Comparison of ENCODE assay signal across 22 mouse cellular contexts in the genomic region with DNA sequence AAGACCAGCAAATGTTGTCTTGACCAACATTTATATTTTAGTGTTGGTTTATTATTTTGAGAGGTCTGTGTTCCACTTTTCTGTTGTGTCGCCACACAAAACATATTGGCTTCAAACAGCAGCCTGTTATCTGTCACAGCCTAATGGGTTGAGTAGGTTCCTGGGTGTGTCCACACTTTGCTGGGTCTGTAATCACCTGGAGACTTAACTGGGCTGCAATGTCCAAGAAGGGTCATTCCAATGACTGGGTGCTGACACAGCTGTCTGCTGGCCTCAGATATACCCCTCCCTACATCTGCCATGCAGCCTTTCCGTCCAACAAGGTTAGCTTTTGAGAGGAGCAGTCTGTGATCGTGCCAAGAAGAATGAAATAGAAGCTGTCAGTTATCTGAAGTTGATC.
"Had no signal": no experiment of that assay in that cellular context is flagged by ENCODE, and none has a peak within 500 bp of the region (broad histone marks: within the 10 kb centered on the region; RNA-seq: fewer than 3 reads in every experiment).

No protein-coding gene starts in this region.

- ATAC-seq: intestine, embryonic 15.5 days had no signal

- H3K27me3 ChIP-seq: intestine, embryonic 15.5 days; kidney, embryonic 15.5 days; limb, embryonic 12.5 days; limb, embryonic 15.5 days; liver, embryonic 15.5 days; neural tube, embryonic 12.5 days; neural tube, embryonic 15.5 days had no signal

- DNase-seq: kidney, adult 11 months; kidney, postnatal 10 days; kidney, postnatal 36 days; left cerebral cortex, postnatal 4 days; lung, adult 2 months; lung, postnatal 14 days; lung, postnatal 4 days; midbrain, embryonic 14.5 days; right cerebral cortex, adult 18-20 months; right cerebral cortex, postnatal 14 days; right cerebral cortex, postnatal 4 days; thymus, adult 2 months; thymus, postnatal 14 days; thymus, postnatal 4 days had no signal

- H3K36me3 ChIP-seq: intestine, embryonic 15.5 days; kidney, embryonic 15.5 days; limb, embryonic 12.5 days; limb, embryonic 15.5 days; liver, embryonic 15.5 days; midbrain, embryonic 10.5 days; neural tube, embryonic 12.5 days; neural tube, embryonic 15.5 days had no signal

- H3K9me3 ChIP-seq: intestine, embryonic 15.5 days; kidney, embryonic 15.5 days; limb, embryonic 12.5 days; limb, embryonic 15.5 days; liver, embryonic 15.5 days; midbrain, embryonic 10.5 days; neural tube, embryonic 12.5 days; neural tube, embryonic 15.5 days had no signal

- H3K4me2 ChIP-seq: intestine, embryonic 15.5 days; kidney, embryonic 15.5 days; limb, embryonic 12.5 days; limb, embryonic 15.5 days; liver, embryonic 15.5 days; neural tube, embryonic 12.5 days; neural tube, embryonic 15.5 days had no signal

- H3K9ac ChIP-seq: intestine, embryonic 15.5 days; kidney, embryonic 15.5 days; limb, embryonic 12.5 days; limb, embryonic 15.5 days; liver, embryonic 15.5 days; neural tube, embryonic 12.5 days; neural tube, embryonic 15.5 days had no signal

- H3K27ac ChIP-seq: intestine, embryonic 15.5 days; kidney, embryonic 15.5 days; limb, embryonic 12.5 days; limb, embryonic 15.5 days; liver, embryonic 15.5 days; midbrain, embryonic 10.5 days; neural tube, embryonic 12.5 days; neural tube, embryonic 15.5 days had no signal

- H3K4me3 ChIP-seq: intestine, embryonic 15.5 days; kidney, embryonic 15.5 days; limb, embryonic 12.5 days; limb, embryonic 15.5 days; liver, embryonic 15.5 days; midbrain, embryonic 10.5 days; neural tube, embryonic 12.5 days; neural tube, embryonic 15.5 days had no signal

- H3K4me1 ChIP-seq: limb, embryonic 12.5 days; midbrain, embryonic 10.5 days; neural tube, embryonic 12.5 days; neural tube, embryonic 15.5 days had no signal
